Mouse (Mus musculus) induced T-regulatory cell, adult 2 months (primary cell): ENCODE measurements around the gene Dmac2.
"Not testable (repeated sequence)": the region's sequence is repeated elsewhere in the genome, so short reads cannot be mapped to it uniquely, and the experiment has no call there.

Source experiments
- DNase-seq: peaks from one replicate; pipeline ENCODE4 v3.0.0-alpha.2; 2012; ENCODE audit warnings: low read depth

Dmac2 gene

GRCm38 (mm10) chr7:25618865-25619721, at the start of gene Dmac2:
TSS of gene Dmac2 (plus strand) at chr7:25619414.
- DNase-seq = peak; percentile 99

- DNase-seq = not testable (repeated sequence)
These were observed 45.4 kb upstream of the Dmac2 start for GRCm38 (mm10) chr7:25573806-25574205.

- no peak for DNase-seq
These were observed 44.1 kb upstream of the Dmac2 start for GRCm38 (mm10) chr7:25575105-25575504.

- peak; percentile 32 for DNase-seq
These were observed 43.3 kb upstream of the Dmac2 start for GRCm38 (mm10) chr7:25575870-25576269.

GRCm38 (mm10) chr7:25576308-25576707, 42.9 kb upstream of the Dmac2 start:
- DNase-seq = not testable (repeated sequence)

GRCm38 (mm10) chr7:25576793-25577437, 42.3 kb upstream of the Dmac2 start:
- DNase-seq = peak; percentile 48

- DNase-seq = no peak
These were observed 39.8 kb upstream of the Dmac2 start for GRCm38 (mm10) chr7:25579441-25579840.

- DNase-seq = no peak
These were observed 36.9 kb upstream of the Dmac2 start for GRCm38 (mm10) chr7:25582301-25582810.

GRCm38 (mm10) chr7:25584651-25585050, 34.6 kb upstream of the Dmac2 start:
- DNase-seq = no peak

- no peak for DNase-seq
These were observed 33.6 kb upstream of the Dmac2 start for GRCm38 (mm10) chr7:25585351-25586204.

- DNase-seq = no peak
These were observed 28.0 kb upstream of the Dmac2 start for GRCm38 (mm10) chr7:25591226-25591625.

- DNase-seq = no peak
These were observed 25.4 kb upstream of the Dmac2 start for GRCm38 (mm10) chr7:25593859-25594258.

GRCm38 (mm10) chr7:25599663-25600062, 19.6 kb upstream of the Dmac2 start:
- DNase-seq = peak; percentile 88

- DNase-seq = no peak
These were observed 18.5 kb upstream of the Dmac2 start for GRCm38 (mm10) chr7:25600666-25601065.

GRCm38 (mm10) chr7:25601346-25601745, 17.9 kb upstream of the Dmac2 start:
- no peak for DNase-seq

GRCm38 (mm10) chr7:25606625-25607063, 12.6 kb upstream of the Dmac2 start:
- DNase-seq = no peak

GRCm38 (mm10) chr7:25607196-25607595, 12.0 kb upstream of the Dmac2 start:
- DNase-seq = no peak

GRCm38 (mm10) chr7:25610056-25610455, 9.2 kb upstream of the Dmac2 start:
- DNase-seq = no peak

GRCm38 (mm10) chr7:25611501-25611900, 7.7 kb upstream of the Dmac2 start:
- no peak for DNase-seq

GRCm38 (mm10) chr7:25614086-25614485, 5.1 kb upstream of the Dmac2 start:
- DNase-seq = no peak

GRCm38 (mm10) chr7:25614831-25615705, 4.1 kb upstream of the Dmac2 start:
- no peak for DNase-seq
